Mouse (Mus musculus) forebrain, embryonic 16.5 days (tissue): ENCODE data around the gene Rtl1. TPM values are rescaled to one million over a fixed set of nuclear protein-coding genes. Genes with fewer than 3 reads are reported as not detected.

Experiments used
- ATAC-seq: fragments of 200-750 bp; cut with Nextera tagmentation; 2 replicates; pipeline ENCODE4 v1.8.0; 2017; ENCODE audit warnings: mild to moderate bottlenecking, moderate library complexity
- H3K27ac ChIP-seq: fragments of 300-500 bp; sonication (generic); 2 replicates; pipeline ENCODE4 v1.5.1; 2014; ENCODE audit warnings: low read length, control low read depth
- H3K27me3 ChIP-seq: fragments of 300-500 bp; sonication (generic); replicated peaks from 2 replicates; pipeline ENCODE4 v1.6.1; 2014; ENCODE audit warnings: low read length; ENCODE audit not compliant: control insufficient read depth, insufficient read depth
- H3K36me3 ChIP-seq: fragments of 300-500 bp; sonication (generic); 2 replicates; pipeline ENCODE4 v1.6.1; 2014; ENCODE audit not compliant: control insufficient read depth, insufficient read depth
- H3K4me1 ChIP-seq: fragments of 300-500 bp; sonication (generic); replicated peaks from 2 replicates; pipeline ENCODE4 v1.6.1; 2014; ENCODE audit warnings: low read length; ENCODE audit not compliant: control insufficient read depth, insufficient read depth
- H3K4me2 ChIP-seq: fragments of 300-500 bp; sonication (generic); 2 replicates; pipeline ENCODE4 v1.6.1; 2014; ENCODE audit warnings: mild to moderate bottlenecking, low read length, control low read depth
- H3K4me3 ChIP-seq: fragments of 300-500 bp; sonication (generic); replicated peaks from 2 replicates; pipeline ENCODE4 v1.5.1; 2014; ENCODE audit warnings: mild to moderate bottlenecking, low read length, control low read depth
- H3K9ac ChIP-seq: fragments of 300-500 bp; sonication (generic); replicated peaks from 2 replicates; pipeline ENCODE4 v1.6.1; 2014; ENCODE audit warnings: low read depth, low read length, control low read depth
- H3K9me3 ChIP-seq: fragments of 300-500 bp; sonication (generic); 2 replicates; pipeline ENCODE4 v1.6.1; 2016; ENCODE audit warnings: low read length; ENCODE audit not compliant: control insufficient read depth
- WGBS: fragments of 180-500 bp; shearing (Covaris S2); extraction: QIAGEN DNeasy Blood & Tissue Kit; methylation state at CpG from one replicate; pipeline ENCODE4 v1.1.7; 2014; 5-methylcytosine and 5-hydroxymethylcytosine counted together
- polyA plus RNA-seq: library from polyadenylated mRNA; unstranded; fragments of >200 nt; fragmentation: Nextera tagmentation; extraction: Ambion mirVana; gene quantifications from 2 replicates; pipeline ENCODE4 v1.2.1, GENCODE M21; 2015

The Rtl1 gene
- polyA plus RNA-seq, 1 experiment from 2014 or later: 1.2 TPM

GRCm38 (mm10) chr12:109553568-109553967 lies 46.6 kb downstream of the Rtl1 start:
- Histone ChIP-seq H3K4me1 (peaks cover 8% of the 10 kb centered on the region), H3K27me3 (peaks cover 4% of the 10 kb centered on the region), H3K27ac (no peak overlapping the region), H3K4me2 (no peak overlapping the region), H3K9ac (no peak overlapping the region), H3K36me3 (no peaks in the 10 kb centered on the region), H3K4me3 (no peak overlapping the region), H3K9me3 (no peaks in the 10 kb centered on the region)
- 32% methylated on average over 1 of the region's 1 CpGs for WGBS
- no peak for ATAC-seq

- ATAC-seq: no peak
- Histone ChIP-seq H3K27me3 (peaks cover 4% of the 10 kb centered on the region), H3K4me2 (no peak overlapping the region), H3K27ac (no peak overlapping the region), H3K36me3 (no peaks in the 10 kb centered on the region), H3K9me3 (no peaks in the 10 kb centered on the region), H3K9ac (no peak overlapping the region), H3K4me1 (peaks cover 5% of the 10 kb centered on the region), H3K4me3 (no peak overlapping the region)
- 14% methylated on average over 18 of the region's 18 CpGs for WGBS
Measured at GRCm38 (mm10) chr12:109552754-109553525, 47.2 kb downstream of the Rtl1 start.

GRCm38 (mm10) chr12:109551771-109552170 lies 48.4 kb downstream of the Rtl1 start:
- H3K36me3 ChIP-seq: no peaks in the 10 kb centered on the region
- no peak overlapping the region for H3K4me2 ChIP-seq
- no peak overlapping the region for H3K9ac ChIP-seq
- ATAC-seq: no peak
- H3K4me3 ChIP-seq: no peak overlapping the region
- peaks cover 4% of the 10 kb centered on the region for H3K27me3 ChIP-seq
- H3K9me3 ChIP-seq: no peaks in the 10 kb centered on the region
- peaks cover 5% of the 10 kb centered on the region for H3K4me1 ChIP-seq
- no peak overlapping the region for H3K27ac ChIP-seq
- 53% methylated on average over 2 of the region's 2 CpGs for WGBS

GRCm38 (mm10) chr12:109547085-109547484 lies 53.0 kb downstream of the Rtl1 start:
- ATAC-seq: no peak
- H3K27ac ChIP-seq: no peak overlapping the region
- H3K9me3 ChIP-seq: peaks cover 5% of the 10 kb centered on the region; the same call in 1 of the 2 replicates
- 17% methylated on average over 2 of the region's 2 CpGs for WGBS
- no peak overlapping the region for H3K4me3 ChIP-seq
- no peaks in the 10 kb centered on the region for H3K36me3 ChIP-seq
- H3K27me3 ChIP-seq: no peaks in the 10 kb centered on the region
- no peak overlapping the region for H3K9ac ChIP-seq
- H3K4me1 ChIP-seq: peaks cover 7% of the 10 kb centered on the region
- H3K4me2 ChIP-seq: no peak overlapping the region

GRCm38 (mm10) chr12:109545875-109546732 lies 54.0 kb downstream of the Rtl1 start:
- ATAC-seq: peak; percentile 83
- Histone ChIP-seq H3K4me3 (no peak overlapping the region), H3K27me3 (no peaks in the 10 kb centered on the region), H3K9me3 (peaks cover 9% of the 10 kb centered on the region), H3K36me3 (no peaks in the 10 kb centered on the region), H3K4me2 (peak overlapping the region; percentile 27), H3K9ac (no peak overlapping the region), H3K27ac (no peak overlapping the region), H3K4me1 (peaks cover 7% of the 10 kb centered on the region)
- 9% methylated on average over 30 of the region's 30 CpGs for WGBS

GRCm38 (mm10) chr12:109543281-109543923 lies 56.7 kb downstream of the Rtl1 start:
- Histone ChIP-seq H3K4me1 (peaks cover 7% of the 10 kb centered on the region), H3K27me3 (no peaks in the 10 kb centered on the region), H3K4me3 (no peak overlapping the region), H3K27ac (no peak overlapping the region), H3K9ac (no peak overlapping the region), H3K9me3 (peaks cover 27% of the 10 kb centered on the region), H3K36me3 (no peaks in the 10 kb centered on the region), H3K4me2 (no peak overlapping the region)
- no peak for ATAC-seq
- 66% methylated on average over 4 of the region's 4 CpGs for WGBS

GRCm38 (mm10) chr12:109542635-109543249 lies 57.4 kb downstream of the Rtl1 start:
- Histone ChIP-seq H3K27me3 (no peaks in the 10 kb centered on the region), H3K9ac (no peak overlapping the region; the same call in 1 of the 2 replicates), H3K4me2 (peak overlapping the region; percentile 57; the same call in 1 of the 2 replicates), H3K4me1 (peaks cover 7% of the 10 kb centered on the region), H3K4me3 (peak overlapping the region; percentile 55), H3K9me3 (peaks cover 31% of the 10 kb centered on the region), H3K27ac (peak overlapping the region; percentile 41; the same call in 1 of the 2 replicates), H3K36me3 (no peaks in the 10 kb centered on the region)
- peak; percentile 38; the same call in 1 of the 2 replicates for ATAC-seq
- whole genome bisulfite sequencing: 41% methylated on average over 16 of the region's 17 CpGs

GRCm38 (mm10) chr12:109542011-109542410 lies 58.1 kb downstream of the Rtl1 start:
- Histone ChIP-seq H3K4me3 (peak overlapping the region; percentile 55), H3K27ac (peak overlapping the region; percentile 78), H3K4me1 (peaks cover 7% of the 10 kb centered on the region), H3K36me3 (no peaks in the 10 kb centered on the region), H3K9me3 (peaks cover 31% of the 10 kb centered on the region), H3K27me3 (no peaks in the 10 kb centered on the region), H3K9ac (peak overlapping the region; percentile 73), H3K4me2 (peak overlapping the region; percentile 57)
- no peak for ATAC-seq
- 48% methylated on average over 14 of the region's 14 CpGs for WGBS
